Mouse (Mus musculus): ENCODE measurements around the gene Ap1g1. TPM values are rescaled to one million over a fixed set of nuclear protein-coding genes. Genes with fewer than 3 reads are reported as not detected.

The Ap1g1 gene
- polyA plus RNA-seq (2014; fragmentation: Nextera tagmentation; extraction: Ambion mirVana) = 37.7 and 42.5 TPM in 2 replicates

DNA sequence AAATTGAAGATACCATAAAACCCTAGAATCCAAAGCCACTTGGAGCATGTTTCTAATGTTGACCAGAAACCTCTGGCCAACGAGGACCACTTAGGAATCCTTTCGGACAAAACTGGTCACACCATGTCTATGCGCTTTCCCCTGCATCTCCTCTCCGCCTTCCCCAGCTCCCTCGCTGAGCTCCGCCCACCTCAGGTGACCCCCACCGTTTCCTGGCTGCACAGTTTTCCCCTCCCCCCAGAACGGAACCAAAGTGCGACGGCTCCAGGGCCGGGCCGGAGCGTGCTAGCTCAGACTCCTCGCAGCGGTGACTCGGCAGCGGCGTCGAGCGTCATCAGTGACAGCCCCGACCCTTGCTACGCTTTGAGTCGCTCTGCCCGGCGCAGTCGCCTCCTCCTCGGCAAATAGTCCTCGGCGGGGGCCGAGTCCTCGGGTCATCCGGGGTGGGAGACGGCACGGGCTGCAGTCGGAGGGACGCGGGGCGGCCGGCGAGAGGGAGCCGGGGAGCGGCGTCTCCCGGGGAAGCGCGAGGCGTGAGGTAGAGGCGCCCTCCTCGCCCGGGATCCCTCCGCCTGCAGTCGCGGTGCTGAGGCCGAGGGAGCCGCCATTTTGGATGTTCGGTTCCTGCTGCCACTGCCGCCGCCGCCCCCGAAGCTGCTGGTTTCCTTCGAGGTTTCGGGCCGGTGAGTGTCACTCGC lies at the start of gene Ap1g1:
TSS of gene Ap1g1 (plus strand) at position 275 of the 698 bp plus-strand sequence.
- DNase-seq (ENCODE audit: low spot score) (peak; percentile 99), ATAC-seq (replicated peaks; ENCODE audit: insufficient number of reproducible peaks, low FRiP score, low TSS enrichment, low read depth) (peak; percentile 99)
- H3K27ac ChIP-seq (replicated peaks; ENCODE audit: low read depth, low read length) = peak within 1 kb of the TSS; percentile 71
- H3K4me2 ChIP-seq (ENCODE audit: low read depth, low read length) = peak within 1 kb of the TSS; percentile 73
- H3K4me1 ChIP-seq (ENCODE audit: control insufficient read depth, insufficient read depth, low read length) = no peaks in the 10 kb centered on the region
- H3K9ac ChIP-seq (replicated peaks; ENCODE audit: low read length) = peak within 1 kb of the TSS; percentile 68
- peak within 1 kb of the TSS; percentile 75 for H3K4me3 ChIP-seq (ENCODE audit: low read depth, low read length)
- no peaks in the 10 kb centered on the region for H3K27me3 ChIP-seq (ENCODE audit: control insufficient read depth, insufficient read depth, low read length)
- H3K36me3 ChIP-seq (replicated peaks; ENCODE audit: control insufficient read depth, insufficient read depth, low read depth, low read length) = no peaks in the 10 kb centered on the region
- H3K9me3 ChIP-seq (replicated peaks; ENCODE audit: control insufficient read depth, low read length) = no peaks in the 10 kb centered on the region
- under 1% methylated on average over 61 of the region's 64 CpGs for WGBS

DNA sequence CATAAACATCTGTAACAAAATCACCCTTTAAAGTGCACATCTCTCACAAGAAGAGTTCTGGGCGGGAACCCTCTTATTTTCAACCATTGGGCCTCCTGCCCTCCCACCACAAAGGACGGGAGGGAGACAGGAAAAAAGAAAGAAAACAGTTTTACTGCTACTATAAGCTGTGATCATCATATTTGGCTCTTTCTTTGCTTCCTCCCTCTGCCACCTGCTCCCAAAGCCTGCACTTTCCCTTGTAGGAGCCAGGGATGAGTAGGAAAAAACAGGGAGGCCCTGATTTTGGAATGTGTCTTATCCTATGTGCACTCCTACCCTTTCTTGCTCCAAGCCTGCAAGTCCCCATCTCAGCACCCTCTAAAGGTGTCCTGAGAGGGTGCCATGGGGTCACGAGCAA lies 47.3 kb upstream of the Ap1g1 start:
- no peaks in the 10 kb centered on the region for H3K27me3 ChIP-seq (ENCODE audit: control insufficient read depth, insufficient read depth, low read length)
- H3K27ac ChIP-seq (replicated peaks; ENCODE audit: low read depth, low read length) = no peak overlapping the region
- peaks cover 8% of the 10 kb centered on the region for H3K36me3 ChIP-seq (replicated peaks; ENCODE audit: control insufficient read depth, insufficient read depth, low read depth, low read length)
- no peak for ATAC-seq (replicated peaks; ENCODE audit: insufficient number of reproducible peaks, low FRiP score, low TSS enrichment, low read depth)
- H3K4me1 ChIP-seq (ENCODE audit: control insufficient read depth, insufficient read depth, low read length) = no peaks in the 10 kb centered on the region
- H3K4me2 ChIP-seq (ENCODE audit: low read depth, low read length) = no peak overlapping the region
- no peak for DNase-seq (ENCODE audit: low spot score)
- WGBS = 86% methylated on average over 3 of the region's 3 CpGs
- H3K4me3 ChIP-seq (ENCODE audit: low read depth, low read length) = no peak overlapping the region
- H3K9me3 ChIP-seq (replicated peaks; ENCODE audit: control insufficient read depth, low read length) = no peaks in the 10 kb centered on the region
- no peak overlapping the region for H3K9ac ChIP-seq (replicated peaks; ENCODE audit: low read length)

DNA sequence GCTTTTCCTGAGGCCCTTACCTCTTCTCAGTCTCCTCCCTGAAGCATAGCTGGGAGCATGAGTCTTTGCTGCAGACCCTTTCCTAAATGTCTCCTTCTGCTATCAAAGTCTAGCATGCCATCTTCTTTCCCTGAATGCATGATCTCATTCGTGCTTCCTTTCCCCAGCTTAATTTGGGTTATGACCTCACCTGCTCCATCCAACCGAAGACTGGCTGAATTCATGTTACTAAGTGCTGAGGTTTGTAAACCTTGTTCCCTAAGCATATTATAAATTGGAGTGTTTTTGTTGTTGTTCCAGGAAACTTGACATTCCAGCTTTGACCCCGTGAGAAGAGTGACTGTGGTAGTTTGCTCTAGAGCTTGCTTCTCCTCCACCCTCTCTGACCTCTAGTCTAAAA lies 44.3 kb upstream of the Ap1g1 start:
- Histone ChIP-seq H3K4me2 (ENCODE audit: low read depth, low read length) (no peak overlapping the region), H3K9me3 (replicated peaks; ENCODE audit: control insufficient read depth, low read length) (no peaks in the 10 kb centered on the region), H3K4me1 (ENCODE audit: control insufficient read depth, insufficient read depth, low read length) (no peaks in the 10 kb centered on the region), H3K4me3 (ENCODE audit: low read depth, low read length) (no peak overlapping the region), H3K27me3 (ENCODE audit: control insufficient read depth, insufficient read depth, low read length) (no peaks in the 10 kb centered on the region), H3K36me3 (replicated peaks; ENCODE audit: control insufficient read depth, insufficient read depth, low read depth, low read length) (peaks cover 6% of the 10 kb centered on the region), H3K9ac (replicated peaks; ENCODE audit: low read length) (no peak overlapping the region), H3K27ac (replicated peaks; ENCODE audit: low read depth, low read length) (no peak overlapping the region)
- 91% methylated on average over 3 of the region's 3 CpGs for WGBS
- ATAC-seq (replicated peaks; ENCODE audit: insufficient number of reproducible peaks, low FRiP score, low TSS enrichment, low read depth) = no peak
- no peak for DNase-seq (ENCODE audit: low spot score)

DNA sequence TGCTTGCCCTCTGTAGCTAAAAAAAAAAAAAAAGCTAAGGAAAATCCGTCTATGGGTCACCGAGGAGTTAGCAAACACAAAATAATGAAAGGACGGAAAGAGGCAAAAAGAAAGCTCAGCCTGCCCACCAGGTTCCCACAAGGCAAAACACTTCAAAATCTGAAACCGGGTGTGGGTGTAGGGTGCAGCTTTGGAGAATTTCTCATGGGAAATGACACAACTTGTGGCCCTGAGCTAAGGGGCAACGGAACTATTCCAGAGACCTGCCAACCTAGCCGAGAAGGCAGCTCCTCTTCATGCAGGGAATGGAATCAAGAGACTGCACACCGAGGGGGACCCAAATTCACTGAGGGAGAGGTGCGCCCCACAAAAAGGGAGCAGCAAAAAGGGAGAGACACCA lies 41.5 kb upstream of the Ap1g1 start:
- H3K27me3 ChIP-seq (ENCODE audit: control insufficient read depth, insufficient read depth, low read length) = no peaks in the 10 kb centered on the region
- H3K27ac ChIP-seq (replicated peaks; ENCODE audit: low read depth, low read length) = no peak overlapping the region
- peak overlapping the region; percentile 91 for H3K4me3 ChIP-seq (ENCODE audit: low read depth, low read length)
- H3K4me1 ChIP-seq (ENCODE audit: control insufficient read depth, insufficient read depth, low read length) = no peaks in the 10 kb centered on the region
- peak overlapping the region; percentile 86 for H3K4me2 ChIP-seq (ENCODE audit: low read depth, low read length)
- DNase-seq (ENCODE audit: low spot score) (no peak), ATAC-seq (replicated peaks; ENCODE audit: insufficient number of reproducible peaks, low FRiP score, low TSS enrichment, low read depth) (peak; percentile 21; the same call in 1 of the 2 replicates)
- 9% methylated on average over 8 of the region's 8 CpGs for WGBS
- peaks cover 6% of the 10 kb centered on the region for H3K36me3 ChIP-seq (replicated peaks; ENCODE audit: control insufficient read depth, insufficient read depth, low read depth, low read length)
- H3K9me3 ChIP-seq (replicated peaks; ENCODE audit: control insufficient read depth, low read length) = no peaks in the 10 kb centered on the region
- H3K9ac ChIP-seq (replicated peaks; ENCODE audit: low read length) = peak overlapping the region; percentile 94

DNA sequence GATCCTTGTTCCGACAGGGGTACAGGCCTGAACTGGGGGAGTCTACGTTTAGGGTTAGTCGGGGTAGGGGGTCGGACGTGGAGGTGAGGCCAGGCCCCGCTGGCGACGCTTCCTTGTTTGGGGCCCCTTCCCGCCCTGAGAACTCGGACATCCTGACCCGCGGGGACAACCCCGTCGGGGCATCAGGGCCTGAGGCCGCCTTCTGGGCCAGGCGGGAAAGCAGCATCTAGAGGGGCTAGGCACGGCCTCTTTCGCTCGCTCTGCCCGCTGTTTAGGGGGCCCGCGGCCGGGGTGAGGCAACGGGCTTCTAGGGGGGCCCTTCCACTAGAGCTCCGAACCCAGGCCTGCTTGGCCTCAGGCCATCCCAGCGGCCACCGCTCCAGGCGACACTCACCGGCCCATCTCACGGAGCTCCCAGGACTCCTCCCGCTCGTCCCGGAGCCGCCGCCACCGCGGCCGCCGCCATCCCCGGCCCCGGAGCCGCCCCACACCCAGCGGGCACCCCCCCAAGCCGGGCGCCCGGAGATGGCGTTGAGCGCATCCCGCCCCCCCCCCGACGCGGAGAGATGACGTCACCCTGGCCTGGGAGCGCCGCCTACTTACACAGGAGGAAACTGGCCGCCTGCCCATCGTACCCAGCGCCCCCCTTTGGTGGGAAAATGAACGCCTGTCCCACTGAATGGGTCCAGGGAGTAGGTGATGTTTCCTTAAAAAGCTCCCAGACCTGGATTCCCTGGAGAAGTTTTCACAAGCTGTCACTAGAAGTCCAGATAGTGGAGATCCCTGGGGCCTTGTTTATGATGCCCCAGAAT lies 40.9 kb upstream of the Ap1g1 start, which contains the start of gene Atxn1l:
TSS of gene Atxn1l (minus strand) at position 503 of the 812 bp plus-strand sequence.
- peak within 1 kb of the TSS; percentile 86 for H3K4me2 ChIP-seq (ENCODE audit: low read depth, low read length)
- no peaks in the 10 kb centered on the region for H3K9me3 ChIP-seq (replicated peaks; ENCODE audit: control insufficient read depth, low read length)
- DNase-seq (ENCODE audit: low spot score) (peak; percentile 91), ATAC-seq (replicated peaks; ENCODE audit: insufficient number of reproducible peaks, low FRiP score, low TSS enrichment, low read depth) (peak; percentile 89)
- H3K9ac ChIP-seq (replicated peaks; ENCODE audit: low read length) = peak within 1 kb of the TSS; percentile 94
- WGBS = under 1% methylated on average over 53 of the region's 59 CpGs
- 0 out of 2 replicates have a peak within 1 kb of the TSS, but pooled peaks have one; percentile 9 for H3K27ac ChIP-seq (replicated peaks; ENCODE audit: low read depth, low read length)
- no peaks in the 10 kb centered on the region for H3K27me3 ChIP-seq (ENCODE audit: control insufficient read depth, insufficient read depth, low read length)
- H3K36me3 ChIP-seq (replicated peaks; ENCODE audit: control insufficient read depth, insufficient read depth, low read depth, low read length) = peaks cover 6% of the 10 kb centered on the region
- H3K4me3 ChIP-seq (ENCODE audit: low read depth, low read length) = peak within 1 kb of the TSS; percentile 91
- no peaks in the 10 kb centered on the region for H3K4me1 ChIP-seq (ENCODE audit: control insufficient read depth, insufficient read depth, low read length)

DNA sequence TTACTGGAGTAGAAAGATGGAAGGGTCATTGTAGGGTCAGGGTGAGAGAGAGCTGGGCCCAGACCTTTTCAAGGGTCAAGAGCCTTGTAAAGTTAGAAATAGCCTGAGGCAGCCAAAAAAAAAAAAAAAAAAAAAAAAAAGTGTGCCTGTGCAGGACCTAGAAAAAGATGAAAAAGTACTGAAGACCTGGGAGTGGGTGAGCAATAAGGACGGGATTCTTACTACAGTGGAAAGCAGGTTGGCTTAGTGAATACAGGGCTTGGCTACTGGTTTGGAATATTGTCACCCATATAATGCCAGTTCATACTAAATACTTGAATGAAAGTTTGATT lies 40.3 kb upstream of the Ap1g1 start:
- peaks cover 4% of the 10 kb centered on the region for H3K36me3 ChIP-seq (replicated peaks; ENCODE audit: control insufficient read depth, insufficient read depth, low read depth, low read length)
- no peak; the same call in 1 of the 2 replicates for ATAC-seq (replicated peaks; ENCODE audit: insufficient number of reproducible peaks, low FRiP score, low TSS enrichment, low read depth)

DNA sequence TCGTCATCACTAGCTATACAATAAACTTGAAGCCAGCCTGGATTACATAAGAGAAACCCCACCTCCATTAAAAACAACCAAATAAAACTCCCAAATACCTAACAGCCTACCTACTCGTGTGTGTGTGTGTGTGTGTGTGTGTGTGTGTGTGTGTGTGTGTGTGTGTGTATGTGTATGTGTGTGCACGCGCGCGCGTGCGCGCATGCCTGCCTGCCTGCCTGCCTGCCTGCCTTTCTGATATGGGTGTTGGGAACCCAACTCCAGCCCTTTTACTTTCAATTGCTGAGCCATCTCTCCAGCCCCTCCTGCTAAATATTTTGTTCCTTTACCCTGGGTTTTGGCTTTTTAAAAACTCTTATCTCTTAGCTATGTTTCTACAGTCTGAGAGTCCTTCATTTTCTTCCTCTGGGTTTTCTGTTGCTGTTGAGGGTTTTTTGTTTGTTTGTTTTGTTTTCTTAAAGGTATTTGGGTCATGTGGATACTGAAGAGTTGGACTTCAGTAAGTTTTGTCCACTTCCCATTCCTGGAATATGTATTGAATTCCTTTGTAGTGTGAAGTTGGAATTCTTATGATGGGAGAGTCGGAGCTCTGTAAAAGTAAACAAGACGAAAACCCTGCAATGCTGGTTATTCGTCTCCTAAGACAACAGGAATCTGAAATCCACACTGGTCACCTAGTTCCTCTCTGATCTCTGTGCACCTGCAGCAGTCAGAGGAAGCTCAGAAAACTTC lies 30.7 kb upstream of the Ap1g1 start:
- 86% methylated on average over 12 of the region's 12 CpGs for WGBS
- Histone ChIP-seq H3K4me3 (ENCODE audit: low read depth, low read length) (no peak overlapping the region), H3K27me3 (ENCODE audit: control insufficient read depth, insufficient read depth, low read length) (no peaks in the 10 kb centered on the region)

More for the DNA sequence above, 40.3 kb upstream of the Ap1g1 start:
- WGBS = 80% methylated on average over 1 of the region's 1 CpGs
- no peak overlapping the region for H3K27ac ChIP-seq (replicated peaks; ENCODE audit: low read depth, low read length)
- no peaks in the 10 kb centered on the region for H3K27me3 ChIP-seq (ENCODE audit: control insufficient read depth, insufficient read depth, low read length)
- no peaks in the 10 kb centered on the region for H3K9me3 ChIP-seq (replicated peaks; ENCODE audit: control insufficient read depth, low read length)
- H3K9ac ChIP-seq (replicated peaks; ENCODE audit: low read length) = no peak overlapping the region
- DNase-seq (ENCODE audit: low spot score) = no peak
- H3K4me1 ChIP-seq (ENCODE audit: control insufficient read depth, insufficient read depth, low read length) = no peaks in the 10 kb centered on the region
- peak overlapping the region; percentile 24 for H3K4me2 ChIP-seq (ENCODE audit: low read depth, low read length)
- no peak overlapping the region; the same call in 1 of the 2 replicates for H3K4me3 ChIP-seq (ENCODE audit: low read depth, low read length)

More for the DNA sequence above, 30.7 kb upstream of the Ap1g1 start:
- Histone ChIP-seq H3K4me2 (ENCODE audit: low read depth, low read length) (no peak overlapping the region), H3K27ac (replicated peaks; ENCODE audit: low read depth, low read length) (no peak overlapping the region), H3K4me1 (ENCODE audit: control insufficient read depth, insufficient read depth, low read length) (no peaks in the 10 kb centered on the region), H3K9me3 (replicated peaks; ENCODE audit: control insufficient read depth, low read length) (no peaks in the 10 kb centered on the region), H3K36me3 (replicated peaks; ENCODE audit: control insufficient read depth, insufficient read depth, low read depth, low read length) (no peaks in the 10 kb centered on the region), H3K9ac (replicated peaks; ENCODE audit: low read length) (no peak overlapping the region)
- no peak for DNase-seq (ENCODE audit: low spot score)
- ATAC-seq (replicated peaks; ENCODE audit: insufficient number of reproducible peaks, low FRiP score, low TSS enrichment, low read depth) = no peak

Data from embryonic facial prominence, embryonic 11.5 days (tissue).